Mouse (Mus musculus): ENCODE measurements around the gene Trim56.

DNA sequence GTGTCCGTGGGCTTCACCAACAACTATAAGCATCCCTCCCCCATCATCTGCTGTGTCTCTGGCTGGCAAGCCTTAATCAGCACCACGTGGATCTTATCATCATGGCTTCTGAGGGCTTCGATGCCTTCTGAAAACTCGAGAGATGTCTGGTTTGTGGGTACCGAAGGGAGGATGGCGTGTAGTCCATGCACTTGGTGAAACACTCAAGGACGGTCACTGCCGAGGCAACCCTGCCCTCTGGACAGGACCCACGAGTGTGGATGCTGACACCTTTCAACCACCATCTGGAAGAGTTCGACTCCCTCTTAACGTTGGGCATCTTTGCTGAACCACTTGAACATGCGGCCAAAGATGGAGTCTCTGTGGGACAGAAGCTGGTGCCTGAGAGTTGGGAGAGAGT, 5.1 kb downstream of the Trim56 start:
- TF ChIP-seq CTCF (IDR thresholded peaks at IDR 0.05; ENCODE audit: insufficient read depth, low read depth, low read length) (no peak), POLR2A (IDR thresholded peaks at IDR 0.05; ENCODE audit: insufficient read depth, low read depth, low read length) (no peak)

Measured in olfactory bulb, adult 2 months (tissue).